Mouse (Mus musculus): ENCODE data around the gene Acsl3. TPM values are rescaled to one million over a fixed set of nuclear protein-coding genes. Genes with fewer than 3 reads are reported as not detected.

Acsl3 gene
- polyA plus RNA-seq (2016; fragmentation: Nextera tagmentation; extraction: Ambion mirVana) = 91.8 and 92.5 TPM in 2 replicates

DNA sequence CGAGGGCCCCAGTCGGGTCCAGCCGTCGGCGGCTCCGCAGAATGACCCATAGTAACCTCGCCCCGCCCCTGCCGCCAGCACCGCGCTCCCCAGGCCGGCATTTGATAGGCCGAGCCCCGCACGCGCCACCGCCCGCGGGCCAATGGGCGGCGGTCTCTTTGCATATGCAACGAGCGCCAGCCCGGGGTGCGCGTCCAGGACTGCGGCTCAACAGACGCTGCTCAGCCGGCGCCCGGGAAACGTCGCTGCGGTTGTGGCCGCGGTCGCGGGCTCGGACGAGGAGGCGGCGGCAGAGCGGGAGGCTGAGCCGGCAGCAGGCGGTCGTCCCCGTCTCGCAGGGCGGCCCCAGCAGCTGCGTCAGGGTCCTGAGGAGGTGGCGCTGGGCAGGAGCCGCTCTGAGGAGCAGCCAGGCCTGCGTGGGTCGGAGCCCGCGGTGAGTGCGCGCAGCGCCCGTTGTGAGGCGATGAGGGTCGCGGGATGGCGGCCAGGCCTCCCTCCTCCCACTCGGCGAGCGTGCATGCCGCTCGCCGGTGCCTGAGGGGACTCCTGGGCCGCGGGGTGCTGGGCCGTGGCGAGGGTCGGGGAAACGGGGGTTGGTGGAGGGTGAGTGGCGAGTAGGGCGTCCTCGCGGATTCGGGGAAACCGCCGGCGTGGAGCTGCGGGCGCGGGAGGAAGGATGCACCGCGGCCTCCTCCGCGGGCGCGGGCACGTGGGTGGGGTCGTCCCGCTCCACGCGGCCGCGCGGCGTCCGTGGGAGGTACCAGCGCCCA is at the start of gene Acsl3, which contains the start of gene Utp14b:
Gene Acsl3 (plus strand): TSS at position 155 of the 770 bp plus-strand sequence.
Gene Utp14b (plus strand): TSS at position 368 of the 770 bp plus-strand sequence.
- ATAC-seq (ENCODE audit: low FRiP score) = peak; percentile 100
- Histone ChIP-seq H3K4me1 (peaks cover 35% of the 10 kb centered on the region), H3K9ac (peak within 1 kb of the TSS; percentile 97), H3K27me3 (no peaks in the 10 kb centered on the region), H3K4me3 (replicated peaks) (peak within 1 kb of the TSS; percentile 97), H3K4me2 (peak within 1 kb of the TSS; percentile 79), H3K9me3 (no peaks in the 10 kb centered on the region), H3K36me3 (replicated peaks) (no peaks in the 10 kb centered on the region), H3K27ac (peak within 1 kb of the TSS; percentile 98)
- WGBS = under 1% methylated on average over 104 of the region's 104 CpGs

- no peak overlapping the region for H3K9ac ChIP-seq
- WGBS = 28% methylated on average over 12 of the region's 12 CpGs
- H3K27me3 ChIP-seq = no peaks in the 10 kb centered on the region
- no peak for ATAC-seq (ENCODE audit: low FRiP score)
- no peak overlapping the region for H3K4me3 ChIP-seq (replicated peaks)
- H3K9me3 ChIP-seq = no peaks in the 10 kb centered on the region
- no peak overlapping the region for H3K27ac ChIP-seq
- H3K4me1 ChIP-seq = no peaks in the 10 kb centered on the region
- no peak overlapping the region for H3K4me2 ChIP-seq
- H3K36me3 ChIP-seq (replicated peaks) = no peaks in the 10 kb centered on the region
Measured at GRCm38 (mm10) chr1:78609134-78609907, 48.3 kb upstream of the Acsl3 start.

DNA sequence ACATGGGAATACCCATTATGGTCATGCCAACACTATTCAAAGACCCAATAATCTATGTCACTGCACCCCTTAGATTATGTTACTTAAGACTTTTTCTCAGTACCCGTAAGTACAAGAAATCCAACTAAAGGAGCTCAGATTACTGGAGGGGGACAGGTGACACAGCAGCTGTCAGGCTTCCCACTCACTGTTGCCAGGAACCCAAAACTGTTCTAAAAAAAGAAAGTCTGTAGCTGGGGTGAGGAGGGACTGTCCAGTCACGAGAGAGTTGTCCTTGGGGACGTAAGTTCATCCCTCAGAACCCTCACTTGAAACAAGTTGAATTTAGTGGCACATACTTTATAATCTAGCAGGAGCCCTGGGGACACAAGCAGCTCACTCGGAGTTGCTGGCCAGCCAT is 46.6 kb upstream of the Acsl3 start:
- Histone ChIP-seq H3K27me3 (no peaks in the 10 kb centered on the region), H3K36me3 (replicated peaks) (no peaks in the 10 kb centered on the region), H3K27ac (no peak overlapping the region), H3K9me3 (no peaks in the 10 kb centered on the region), H3K4me1 (no peaks in the 10 kb centered on the region), H3K4me3 (replicated peaks) (no peak overlapping the region), H3K9ac (no peak overlapping the region), H3K4me2 (no peak overlapping the region)
- 80% methylated on average over 4 of the region's 4 CpGs for WGBS
- no peak for ATAC-seq (ENCODE audit: low FRiP score)

GRCm38 (mm10) chr1:78612959-78613358 is 44.7 kb upstream of the Acsl3 start:
- Histone ChIP-seq H3K4me1 (no peaks in the 10 kb centered on the region), H3K27me3 (no peaks in the 10 kb centered on the region), H3K36me3 (replicated peaks) (no peaks in the 10 kb centered on the region), H3K9ac (no peak overlapping the region), H3K9me3 (no peaks in the 10 kb centered on the region), H3K4me2 (no peak overlapping the region), H3K4me3 (replicated peaks) (no peak overlapping the region), H3K27ac (no peak overlapping the region)
- 89% methylated on average over 1 of the region's 1 CpGs for WGBS
- no peak for ATAC-seq (ENCODE audit: low FRiP score)

DNA sequence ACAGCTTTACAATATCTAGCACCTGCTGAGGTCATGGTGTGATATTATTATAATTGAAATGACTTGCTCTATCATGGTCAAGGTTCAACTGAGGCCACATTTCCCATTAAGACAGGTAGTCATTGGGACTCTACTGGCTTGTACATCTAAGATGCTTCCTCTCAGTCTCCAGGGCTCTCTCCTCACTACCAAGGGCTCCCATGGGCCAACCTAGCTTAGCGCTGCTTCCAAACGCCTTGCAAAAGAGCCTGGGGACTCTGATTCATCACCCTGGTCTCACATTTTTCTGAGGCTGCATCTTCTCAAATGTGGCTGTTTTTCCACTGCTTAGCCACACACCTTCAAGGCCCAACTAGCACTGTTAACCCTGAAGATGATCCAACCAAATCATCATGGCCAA is 33.3 kb upstream of the Acsl3 start:
- no peak for ATAC-seq (ENCODE audit: low FRiP score)
- Histone ChIP-seq H3K27ac (no peak overlapping the region), H3K27me3 (no peaks in the 10 kb centered on the region), H3K9me3 (no peaks in the 10 kb centered on the region), H3K4me2 (no peak overlapping the region), H3K4me3 (replicated peaks) (no peak overlapping the region), H3K9ac (no peak overlapping the region), H3K36me3 (replicated peaks) (no peaks in the 10 kb centered on the region), H3K4me1 (no peaks in the 10 kb centered on the region)
- WGBS = 92% methylated on average over 2 of the region's 2 CpGs

DNA sequence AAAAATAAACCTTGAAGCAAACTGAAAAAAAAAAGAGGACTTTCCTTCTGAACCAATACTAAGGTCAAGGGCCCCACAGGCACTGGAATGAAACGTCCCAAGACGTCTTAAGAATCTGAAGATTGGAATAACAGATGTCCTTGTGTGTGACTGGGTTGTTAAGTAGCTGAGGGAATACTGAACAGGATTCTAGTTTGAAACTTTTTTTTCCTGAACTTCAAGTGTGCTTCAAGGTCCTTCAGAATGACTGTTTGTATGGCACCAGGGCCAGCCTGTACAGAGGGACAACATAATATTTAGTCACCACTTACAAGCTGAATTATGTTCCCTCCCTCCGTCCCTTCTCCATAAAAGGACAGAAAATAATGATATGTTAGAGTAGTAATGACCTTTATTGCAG is 23.1 kb upstream of the Acsl3 start:
- H3K9me3 ChIP-seq = no peaks in the 10 kb centered on the region
- H3K27me3 ChIP-seq = no peaks in the 10 kb centered on the region
- H3K4me1 ChIP-seq = no peaks in the 10 kb centered on the region
- no peak for ATAC-seq (ENCODE audit: low FRiP score)
- no peak overlapping the region for H3K4me2 ChIP-seq
- 58% methylated on average over 3 of the region's 3 CpGs for whole genome bisulfite sequencing
- H3K9ac ChIP-seq = no peak overlapping the region
- H3K4me3 ChIP-seq (replicated peaks) = no peak overlapping the region
- H3K36me3 ChIP-seq (replicated peaks) = no peaks in the 10 kb centered on the region
- no peak overlapping the region for H3K27ac ChIP-seq

GRCm38 (mm10) chr1:78640871-78641270 is 16.8 kb upstream of the Acsl3 start:
- no peak for ATAC-seq (ENCODE audit: low FRiP score)
- Histone ChIP-seq H3K4me1 (no peaks in the 10 kb centered on the region), H3K4me3 (replicated peaks) (no peak overlapping the region), H3K36me3 (replicated peaks) (no peaks in the 10 kb centered on the region), H3K9me3 (no peaks in the 10 kb centered on the region), H3K9ac (no peak overlapping the region), H3K27ac (no peak overlapping the region), H3K27me3 (no peaks in the 10 kb centered on the region), H3K4me2 (no peak overlapping the region)

DNA sequence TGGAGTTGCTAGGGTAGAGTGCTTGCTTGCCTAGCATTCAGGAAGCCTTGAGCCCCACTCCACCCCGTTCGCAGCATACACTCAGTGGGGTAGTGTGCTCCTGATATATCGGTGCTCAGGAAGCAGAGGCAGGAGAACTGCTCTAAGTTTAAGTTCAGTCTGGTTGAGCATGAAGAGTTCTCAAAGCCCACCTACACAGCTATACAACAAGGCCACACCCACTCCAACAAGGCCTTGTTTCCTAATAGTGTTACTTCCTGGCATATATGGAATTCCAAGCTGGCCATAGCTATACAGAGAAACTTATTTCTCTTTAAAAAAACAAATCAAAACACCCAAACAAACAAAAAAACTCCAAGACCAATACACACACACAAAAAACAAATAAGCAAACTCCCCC is 15.8 kb upstream of the Acsl3 start:
- H3K27me3 ChIP-seq = no peaks in the 10 kb centered on the region
- WGBS = 94% methylated on average over 3 of the region's 3 CpGs

DNA sequence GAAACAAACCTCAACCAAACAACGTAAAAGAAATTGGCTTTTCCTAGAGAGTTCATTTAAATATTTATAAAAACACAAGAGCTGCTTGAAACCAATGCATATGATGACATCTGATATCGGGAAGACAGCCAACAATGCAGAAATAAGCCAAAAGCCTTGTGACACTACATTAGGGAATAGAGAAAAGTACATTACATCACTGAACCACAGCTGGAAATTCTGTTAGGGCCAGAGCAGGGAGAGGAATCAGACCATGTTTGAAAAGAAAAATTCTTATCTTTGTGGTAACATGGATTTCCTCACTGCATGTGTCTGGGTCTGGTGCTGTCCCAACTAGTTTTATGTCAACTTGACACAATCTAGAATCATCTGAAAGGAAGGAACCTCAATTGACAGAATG is 15.4 kb upstream of the Acsl3 start:
- no peak overlapping the region for H3K9ac ChIP-seq
- H3K4me1 ChIP-seq = no peaks in the 10 kb centered on the region
- ATAC-seq (ENCODE audit: low FRiP score) = no peak
- H3K9me3 ChIP-seq = no peaks in the 10 kb centered on the region
- H3K36me3 ChIP-seq (replicated peaks) = no peaks in the 10 kb centered on the region
- H3K4me2 ChIP-seq = no peak overlapping the region
- H3K27me3 ChIP-seq = no peaks in the 10 kb centered on the region
- WGBS = 87% methylated on average over 2 of the region's 2 CpGs
- no peak overlapping the region for H3K4me3 ChIP-seq (replicated peaks)
- no peak overlapping the region for H3K27ac ChIP-seq

More for the DNA sequence above, 15.8 kb upstream of the Acsl3 start:
- Histone ChIP-seq H3K4me2 (no peak overlapping the region), H3K9me3 (no peaks in the 10 kb centered on the region), H3K36me3 (replicated peaks) (no peaks in the 10 kb centered on the region), H3K9ac (no peak overlapping the region), H3K4me3 (replicated peaks) (no peak overlapping the region), H3K27ac (no peak overlapping the region), H3K4me1 (no peaks in the 10 kb centered on the region)
- ATAC-seq (ENCODE audit: low FRiP score) = no peak

DNA sequence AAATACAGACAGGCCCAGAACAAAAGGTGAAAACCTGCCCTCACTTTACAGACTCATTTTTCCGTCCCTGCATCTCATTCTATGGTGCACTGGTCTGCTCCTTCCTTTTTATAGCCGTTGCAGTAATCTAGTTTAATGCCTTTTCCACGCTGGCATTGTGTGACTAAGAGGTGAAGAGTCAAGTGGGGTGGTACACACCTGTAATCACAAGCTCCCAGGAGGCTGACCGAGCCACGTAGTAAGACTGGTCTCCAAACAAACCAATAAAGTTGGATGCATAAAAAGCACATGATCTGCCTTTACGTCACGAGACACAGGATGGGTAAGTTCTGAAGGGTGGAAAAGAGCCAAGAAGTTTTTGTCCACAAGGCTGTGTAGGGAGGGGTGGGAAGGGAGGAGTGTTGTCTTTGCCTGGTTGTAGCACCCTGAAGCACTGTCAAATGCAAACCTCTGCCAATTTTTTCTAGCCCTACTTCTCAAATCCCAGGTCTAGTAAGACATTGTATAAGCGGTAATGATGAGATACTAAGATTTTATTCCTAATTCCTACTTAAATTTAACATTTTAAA is 10.2 kb upstream of the Acsl3 start:
- no peaks in the 10 kb centered on the region for H3K9me3 ChIP-seq
- H3K4me3 ChIP-seq (replicated peaks) = no peak overlapping the region
- no peaks in the 10 kb centered on the region for H3K36me3 ChIP-seq (replicated peaks)
- H3K4me1 ChIP-seq = peaks cover 7% of the 10 kb centered on the region
- H3K9ac ChIP-seq = no peak overlapping the region
- H3K27me3 ChIP-seq = no peaks in the 10 kb centered on the region
- no peak overlapping the region for H3K4me2 ChIP-seq
- 78% methylated on average over 8 of the region's 8 CpGs for WGBS
- ATAC-seq (ENCODE audit: low FRiP score) = no peak
- no peak overlapping the region for H3K27ac ChIP-seq

DNA sequence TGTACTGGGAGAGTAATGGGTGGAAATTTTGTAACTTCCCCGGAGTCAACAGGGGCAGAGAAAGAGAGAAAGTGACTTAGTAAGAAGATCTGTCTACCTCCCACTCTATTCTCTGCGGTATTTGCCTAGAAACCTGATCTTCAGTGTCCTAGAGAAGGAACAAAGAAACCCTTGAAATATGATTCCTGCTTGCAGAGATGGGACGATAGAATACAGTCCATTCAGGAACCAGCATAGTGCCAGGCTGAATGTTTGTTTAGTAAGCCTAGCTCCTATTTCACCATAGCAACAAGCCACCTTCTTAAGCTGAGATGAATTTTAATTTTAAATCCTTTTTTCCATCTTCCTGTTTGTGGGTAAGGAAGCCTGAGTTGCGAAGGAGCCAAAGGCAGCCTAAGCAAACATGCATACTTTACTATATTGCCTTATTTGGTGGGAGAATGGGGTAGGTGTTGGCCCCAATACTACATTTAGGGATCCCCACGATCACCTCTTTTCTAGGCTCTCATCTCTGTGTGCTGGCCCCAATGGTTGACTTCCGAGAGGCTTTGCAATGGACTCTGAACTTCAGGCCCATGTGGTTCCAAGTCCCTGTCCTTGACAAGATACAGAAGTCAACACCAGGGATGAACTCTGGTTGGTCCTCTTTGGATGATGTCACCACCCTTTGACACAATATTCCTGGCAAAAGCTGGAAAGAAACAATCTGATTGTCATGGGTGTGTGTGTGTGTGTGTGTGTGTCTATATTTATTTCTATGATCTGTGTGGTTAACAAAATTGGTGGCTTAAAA is 8.2 kb upstream of the Acsl3 start:
- 46% methylated on average over 6 of the region's 6 CpGs for WGBS
- Histone ChIP-seq H3K4me1 (peaks cover 7% of the 10 kb centered on the region), H3K4me3 (replicated peaks) (no peak overlapping the region), H3K4me2 (no peak overlapping the region), H3K27ac (no peak overlapping the region), H3K27me3 (no peaks in the 10 kb centered on the region), H3K36me3 (replicated peaks) (no peaks in the 10 kb centered on the region), H3K9ac (no peak overlapping the region), H3K9me3 (no peaks in the 10 kb centered on the region)
- no peak for ATAC-seq (ENCODE audit: low FRiP score)

GRCm38 (mm10) chr1:78656472-78656871 is 1.2 kb upstream of the Acsl3 start:
- H3K4me3 ChIP-seq (replicated peaks) = no peak overlapping the region
- H3K36me3 ChIP-seq (replicated peaks) = no peaks in the 10 kb centered on the region
- no peak overlapping the region for H3K9ac ChIP-seq
- 11% methylated on average over 2 of the region's 2 CpGs for WGBS
- H3K27me3 ChIP-seq = no peaks in the 10 kb centered on the region
- no peak for ATAC-seq (ENCODE audit: low FRiP score)
- H3K27ac ChIP-seq = 0 out of 2 replicates have a peak overlapping the region, but pooled peaks have one; percentile 36
- H3K9me3 ChIP-seq = no peaks in the 10 kb centered on the region
- H3K4me1 ChIP-seq = peaks cover 33% of the 10 kb centered on the region
- H3K4me2 ChIP-seq = no peak overlapping the region

Data from forebrain, embryonic 12.5 days (tissue).